Mouse (Mus musculus) limb, embryonic 15.5 days (tissue): ENCODE results near the gene Zfp663. TPM values are rescaled to one million over a fixed set of nuclear protein-coding genes. Genes with fewer than 3 reads are reported as not detected.

ENCODE experiments used
- polyA plus RNA-seq: library from polyadenylated mRNA; unstranded; fragments of >200 nt; fragmentation: Nextera tagmentation; extraction: Ambion mirVana; gene quantifications from 2 replicates; pipeline ENCODE4 v1.2.1, GENCODE M21; 2015

Gene Zfp663
- polyA plus RNA-seq, 1 experiment from 2014 or later = 0.58 TPM

Other genes starting within 250 kb of the Zfp663 start
- gene Cdh22, start 133.9 kb downstream of the Zfp663 start, polyA plus RNA-seq = 0.19 and 0.24 TPM in 2 replicates
- 53.3 and 61.8 TPM in 2 replicates for gene Slc35c2, start 80.9 kb downstream of the Zfp663 start, polyA plus RNA-seq
- 77.4 and 80.9 TPM in 2 replicates for gene Elmo2, start 42.2 kb downstream of the Zfp663 start, polyA plus RNA-seq
- 5.1 and 6.6 TPM in 2 replicates for gene Zfp334, start 19.5 kb upstream of the Zfp663 start, polyA plus RNA-seq
- 0.27 and 0.79 TPM in 2 replicates for gene Ocstamp, start 31.7 kb upstream of the Zfp663 start, polyA plus RNA-seq
- 0.28 and 0.67 TPM in 2 replicates for gene Slc13a3, start 104.5 kb upstream of the Zfp663 start, polyA plus RNA-seq
- 37.0 and 41.3 TPM in 2 replicates for gene Trp53rka, start 124.6 kb upstream of the Zfp663 start, polyA plus RNA-seq
- 13.9 and 16.3 TPM in 2 replicates for gene Slc2a10, start 135.1 kb upstream of the Zfp663 start, polyA plus RNA-seq
- 11.4 and 12.8 TPM in 2 replicates for gene Eya2, start 226.3 kb upstream of the Zfp663 start, polyA plus RNA-seq